Mouse (Mus musculus) spleen, adult 18-20 months (tissue): ENCODE measurements around the gene Eif5a.
"Not testable (repeated sequence)": the region's sequence is repeated elsewhere in the genome, so short reads cannot be mapped to it uniquely, and the experiment has no call there.

ENCODE experiments used
- DNase-seq, 2 experiments: peaks; one replicate each; pipeline ENCODE4 v3.0.0; 2022; ENCODE audit warnings: mixed read lengths in 2 of 2

Gene Eif5a

GRCm38 (mm10) chr11:69945997-69946891 lies 24.5 kb upstream of the Eif5a start:
- DNase-seq: no peak

- no peak for DNase-seq
These were observed 23.5 kb upstream of the Eif5a start for GRCm38 (mm10) chr11:69945216-69945615.

- DNase-seq: no peak
These were observed 19.2 kb upstream of the Eif5a start for GRCm38 (mm10) chr11:69940962-69941361.

- no peak for DNase-seq
These were observed 18.0 kb upstream of the Eif5a start for GRCm38 (mm10) chr11:69939731-69940130.

- no peak for DNase-seq
These were observed 17.4 kb upstream of the Eif5a start for GRCm38 (mm10) chr11:69939181-69939580.

GRCm38 (mm10) chr11:69938401-69938979 lies 16.7 kb upstream of the Eif5a start:
- no peak for DNase-seq

- DNase-seq: no peak
These were observed 16.1 kb upstream of the Eif5a start for GRCm38 (mm10) chr11:69937834-69938233.

- DNase-seq: no peak
These were observed 15.6 kb upstream of the Eif5a start for GRCm38 (mm10) chr11:69937385-69937784.

GRCm38 (mm10) chr11:69936714-69937347 lies 15.1 kb upstream of the Eif5a start:
- no peak for DNase-seq

- no peak for DNase-seq
These were observed 14.4 kb upstream of the Eif5a start for GRCm38 (mm10) chr11:69936156-69936555.

GRCm38 (mm10) chr11:69935137-69935879 lies 13.6 kb upstream of the Eif5a start, which contains the start of gene Ybx2:
TSS of gene Ybx2 (plus strand) at chr11:69935796.
- DNase-seq: peak; percentile 81 to 87

GRCm38 (mm10) chr11:69934681-69935080 lies 12.9 kb upstream of the Eif5a start:
- no peak for DNase-seq

GRCm38 (mm10) chr11:69934169-69934568 lies 12.4 kb upstream of the Eif5a start:
- peak; percentile 77 to 95 for DNase-seq

- DNase-seq: no peak
These were observed 11.3 kb upstream of the Eif5a start for GRCm38 (mm10) chr11:69933066-69933465.

- no peak for DNase-seq
These were observed 10.5 kb upstream of the Eif5a start for GRCm38 (mm10) chr11:69932254-69932653.

GRCm38 (mm10) chr11:69931769-69932168 lies 10.0 kb upstream of the Eif5a start:
- no peak for DNase-seq

- peak in 1 of 2 experiments; percentile 26 for DNase-seq
These were observed 9.3 kb upstream of the Eif5a start for GRCm38 (mm10) chr11:69930967-69931537.

GRCm38 (mm10) chr11:69930176-69930575 lies 8.4 kb upstream of the Eif5a start:
- DNase-seq: not testable (repeated sequence)

- DNase-seq: no peak
These were observed 8.0 kb upstream of the Eif5a start for GRCm38 (mm10) chr11:69929712-69930111.

- no peak for DNase-seq
These were observed 5.7 kb upstream of the Eif5a start for GRCm38 (mm10) chr11:69927501-69927900.

GRCm38 (mm10) chr11:69922796-69923195 lies 1.0 kb upstream of the Eif5a start:
- no peak for DNase-seq

- DNase-seq: no peak
These were observed 426 bp upstream of the Eif5a start for GRCm38 (mm10) chr11:69922012-69922756.
